Mouse (Mus musculus): ENCODE measurements at regions not wholly inside any gene's neighbourhood (a gene's known extent, or its start where the extent isn't known, plus 50 kb on each side); places are given as distances from the start of the nearest gene placed in this dataset.

DNA sequence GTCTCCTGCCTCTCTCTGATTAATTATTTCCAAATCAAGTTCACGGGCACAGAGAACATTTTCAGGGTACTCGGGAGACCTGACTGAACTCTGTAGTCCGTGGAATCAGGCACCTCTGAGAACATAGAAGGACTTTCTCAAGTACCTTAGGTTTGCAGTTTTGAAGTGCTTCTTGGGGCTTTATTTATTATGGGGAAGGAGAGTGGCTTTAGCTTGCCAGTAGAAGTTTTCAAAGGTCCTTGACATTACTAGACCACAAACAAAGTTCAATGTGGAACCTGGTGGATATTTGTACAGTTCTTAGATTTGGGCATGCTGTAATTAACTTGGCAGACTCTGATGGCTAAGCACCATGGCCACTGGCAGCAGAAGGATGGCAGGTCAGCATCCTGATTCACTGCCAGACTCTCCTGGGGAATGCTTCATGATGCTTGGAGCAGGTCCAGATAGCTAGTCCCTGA is 853.5 kb downstream of the Adgrl2 start:
- ATAC-seq: no peak

DNA sequence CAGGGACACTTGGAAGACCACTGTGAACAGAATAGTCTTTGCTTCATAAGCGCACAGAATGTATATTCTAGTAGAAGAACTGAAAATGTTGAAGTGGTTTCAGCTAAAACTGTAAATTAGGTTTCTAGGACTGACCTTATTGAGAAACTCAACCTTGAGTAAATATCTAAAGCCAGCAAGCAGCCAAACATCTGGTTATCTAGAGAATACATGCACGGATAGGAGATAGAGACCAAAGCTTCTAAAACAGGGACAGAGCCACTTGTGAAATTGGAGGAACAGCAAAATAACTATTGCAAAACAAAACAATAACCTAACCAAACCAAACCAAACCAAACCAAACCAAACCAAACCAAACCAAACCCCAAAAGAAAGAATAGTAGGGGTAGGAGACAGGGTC is 855.7 kb downstream of the Adgrl2 start:
- ATAC-seq: no peak

GRCm38 (mm10) chr3:148115576-148115975 is 874.8 kb downstream of the Adgrl2 start:
- no peak for ATAC-seq

DNA sequence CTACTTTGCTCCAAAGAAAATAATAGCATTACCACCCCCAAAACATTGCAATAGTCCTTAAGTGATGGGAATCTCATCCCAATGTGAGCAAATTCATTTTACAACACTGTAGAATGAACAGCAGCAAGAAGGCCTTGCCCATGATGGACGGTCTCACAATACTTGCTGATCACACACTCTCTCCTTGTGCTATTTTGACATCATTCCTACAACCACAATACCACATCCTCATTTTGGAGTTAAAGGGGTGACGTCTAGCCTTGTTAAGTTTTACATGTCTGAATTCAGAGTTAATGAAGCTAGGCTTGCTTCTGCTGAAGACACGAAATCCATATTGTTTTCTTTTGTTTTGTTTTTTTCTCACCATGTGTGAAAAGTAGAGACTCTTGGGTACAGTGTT is 878.2 kb downstream of the Adgrl2 start:
- no peak for ATAC-seq

- no peak for ATAC-seq
These were observed 883.3 kb downstream of the Adgrl2 start for GRCm38 (mm10) chr3:148107031-148107430.

GRCm38 (mm10) chr3:148093930-148094329 is 896.4 kb downstream of the Adgrl2 start:
- no peak for ATAC-seq

GRCm38 (mm10) chr3:148075841-148076240 is 914.5 kb downstream of the Adgrl2 start:
- ATAC-seq: no peak

GRCm38 (mm10) chr3:148066701-148067100 is 923.7 kb downstream of the Adgrl2 start:
- ATAC-seq: no peak

DNA sequence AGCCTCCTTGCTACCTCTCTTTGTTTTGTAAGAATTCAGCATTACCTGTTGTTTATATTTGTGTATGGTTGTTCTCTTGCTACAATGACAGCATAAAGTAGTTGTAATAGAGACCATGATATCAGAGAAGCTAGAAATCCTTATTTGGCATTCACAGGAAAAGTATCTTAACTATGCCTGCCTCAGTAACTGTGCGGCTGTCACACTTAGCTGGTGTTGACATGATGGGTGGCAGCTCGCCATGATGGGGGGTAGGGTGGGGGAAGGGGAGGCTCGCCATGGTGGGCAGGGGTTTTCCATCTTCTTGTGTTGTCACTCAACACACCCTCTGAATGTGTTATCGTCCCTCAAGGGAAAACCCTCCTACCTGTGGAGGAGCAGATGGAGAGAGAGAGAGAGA is 934.3 kb downstream of the Adgrl2 start:
- ATAC-seq: no peak

DNA sequence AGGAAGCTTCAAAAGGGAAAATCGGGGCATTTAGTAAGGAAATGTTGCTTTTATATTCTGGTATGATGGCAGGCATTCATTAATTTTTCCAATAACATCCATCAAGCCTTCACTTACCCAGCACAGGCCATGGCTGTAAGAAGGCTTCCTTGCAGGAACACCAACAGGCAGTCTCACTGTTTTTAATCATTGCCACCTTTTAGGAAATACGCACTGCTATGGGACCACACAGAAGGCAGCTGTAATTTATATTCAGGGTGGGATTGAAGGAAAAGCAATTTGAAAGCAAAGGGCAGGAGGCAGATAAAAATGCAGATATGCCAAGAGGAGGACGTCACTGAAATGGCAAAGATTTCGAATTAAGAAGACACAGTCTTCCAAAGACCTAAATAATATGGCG is 937.8 kb downstream of the Adgrl2 start:
- ATAC-seq: no peak

DNA sequence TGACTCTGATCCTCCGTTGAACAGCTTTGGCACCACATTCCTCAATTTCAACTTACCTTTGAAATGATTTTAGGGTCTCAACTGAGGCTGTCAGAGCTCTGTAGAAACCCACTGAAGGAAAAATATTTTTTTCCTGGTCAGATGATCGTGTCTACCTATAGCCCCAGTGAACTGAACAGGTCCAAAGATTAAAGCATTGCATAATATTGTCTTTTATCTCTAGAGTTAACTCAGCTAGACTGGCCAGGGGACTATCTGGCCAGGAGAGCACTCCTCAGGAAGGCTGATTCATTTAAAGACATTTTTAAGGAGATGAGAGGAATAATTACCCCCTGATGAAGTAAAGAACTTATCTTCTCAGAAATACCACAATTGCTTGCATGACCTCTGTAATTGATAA is 942.1 kb downstream of the Adgrl2 start:
- ATAC-seq: no peak

- ATAC-seq: no peak
These were observed 957.8 kb downstream of the Adgrl2 start for GRCm38 (mm10) chr3:148032532-148032931.

DNA sequence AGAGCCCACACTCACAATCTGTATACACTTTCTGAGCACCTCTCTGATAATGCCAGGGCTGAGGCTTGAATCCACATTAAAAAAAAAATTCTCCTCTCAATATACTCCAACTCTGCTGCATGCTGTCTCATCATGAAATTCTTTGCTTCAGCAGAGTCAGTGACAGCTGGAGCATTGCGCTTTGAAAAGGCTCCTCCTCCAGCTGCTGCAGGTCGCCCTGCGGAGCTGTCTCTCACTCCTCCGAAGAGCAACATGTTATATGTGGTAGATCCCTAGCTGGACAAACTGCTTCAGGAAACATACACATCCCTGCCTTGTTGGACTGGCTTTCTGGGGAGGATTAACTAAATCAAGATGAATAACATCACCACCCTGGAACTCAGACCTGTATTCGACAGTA is 984.5 kb downstream of the Adgrl2 start:
- ATAC-seq: no peak

DNA sequence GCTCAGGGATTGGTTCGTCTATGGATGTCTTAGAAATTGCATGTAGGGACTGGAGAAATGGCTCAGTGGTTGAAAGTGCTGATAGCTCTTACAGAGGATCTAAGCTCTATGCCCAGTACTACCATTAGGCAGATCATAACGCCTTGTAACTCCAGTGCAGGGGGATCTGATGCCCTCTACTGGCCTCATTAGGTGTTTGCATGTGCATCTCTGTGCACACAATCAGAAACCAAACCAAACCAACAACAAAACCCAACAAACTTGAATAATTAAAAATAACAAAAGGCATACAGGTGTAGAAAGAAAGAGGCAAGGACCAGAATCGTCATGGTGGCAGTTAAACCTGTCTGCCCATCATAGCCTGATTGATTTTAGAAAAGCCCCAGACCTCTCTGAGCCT is 986.3 kb downstream of the Adgrl2 start:
- no peak for ATAC-seq

- no peak for ATAC-seq
These were observed 990.9 kb downstream of the Adgrl2 start for GRCm38 (mm10) chr3:147999330-147999953.

DNA sequence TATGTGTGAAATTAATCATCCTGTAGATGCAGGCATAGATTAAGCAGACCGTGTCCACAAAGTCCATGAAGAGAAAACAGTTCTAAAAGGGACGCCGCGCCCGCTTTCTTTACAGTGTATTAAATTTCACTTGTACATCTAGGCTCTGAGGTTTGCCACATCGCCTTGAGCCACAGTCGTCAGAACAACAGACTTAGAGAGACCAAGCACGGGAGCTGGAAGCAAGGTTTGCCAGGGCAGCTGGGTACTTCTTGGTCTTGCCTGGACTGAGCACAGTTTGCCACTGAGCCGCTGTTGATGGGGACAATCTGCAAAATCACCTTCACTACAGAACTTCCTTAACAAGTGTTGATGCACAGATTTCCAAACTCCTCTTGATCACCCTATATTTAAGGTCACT is 998.6 kb downstream of the Adgrl2 start:
- no peak for ATAC-seq

DNA sequence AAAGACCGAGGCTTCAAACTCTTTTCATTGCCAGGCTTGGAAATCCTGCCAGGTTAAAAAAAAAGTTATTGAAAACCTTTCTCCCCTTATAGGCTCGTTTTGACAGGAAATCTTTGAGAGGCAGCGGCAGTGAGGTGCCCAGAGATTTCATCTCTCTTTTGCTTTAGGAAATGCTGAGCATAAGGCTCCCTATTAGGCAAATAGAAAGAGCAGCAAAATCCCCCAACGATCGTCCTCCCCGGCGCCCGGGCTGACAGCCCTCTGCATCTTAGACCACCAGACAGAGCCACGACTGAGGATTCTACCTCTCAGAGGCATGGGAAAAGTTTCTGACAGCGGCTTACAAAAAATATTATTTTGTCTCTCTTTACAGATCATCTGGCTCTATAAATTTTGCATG is 999.5 kb downstream of the Adgrl2 start:
- ATAC-seq: no peak

GRCm38 (mm10) chr3:147982831-147983230 is 1007.5 kb downstream of the Adgrl2 start:
- no peak for ATAC-seq

- ATAC-seq: no peak
These were observed 1008.7 kb downstream of the Adgrl2 start for GRCm38 (mm10) chr3:147981621-147982020.

DNA sequence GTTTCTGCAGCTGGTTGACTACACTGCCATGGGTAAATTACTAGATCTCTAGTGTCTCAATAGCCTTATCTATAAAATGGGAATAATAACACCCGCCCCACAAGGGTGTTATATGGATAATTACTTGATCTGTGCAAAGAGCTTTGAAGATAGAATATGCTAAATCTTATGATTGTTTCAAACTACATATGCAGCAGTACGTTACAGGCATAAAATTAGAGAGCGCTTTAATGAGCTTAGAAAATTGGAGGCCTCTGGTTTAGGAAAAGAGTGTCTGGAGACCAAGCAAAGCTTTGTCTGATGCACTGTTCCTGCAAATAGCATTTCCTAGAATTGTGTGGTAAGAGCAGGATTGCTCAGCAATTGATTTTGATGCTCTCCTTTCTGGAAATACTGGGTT is 1013.8 kb downstream of the Adgrl2 start:
- ATAC-seq: no peak

GRCm38 (mm10) chr3:147976069-147976468 is 1014.3 kb downstream of the Adgrl2 start:
- no peak for ATAC-seq

DNA sequence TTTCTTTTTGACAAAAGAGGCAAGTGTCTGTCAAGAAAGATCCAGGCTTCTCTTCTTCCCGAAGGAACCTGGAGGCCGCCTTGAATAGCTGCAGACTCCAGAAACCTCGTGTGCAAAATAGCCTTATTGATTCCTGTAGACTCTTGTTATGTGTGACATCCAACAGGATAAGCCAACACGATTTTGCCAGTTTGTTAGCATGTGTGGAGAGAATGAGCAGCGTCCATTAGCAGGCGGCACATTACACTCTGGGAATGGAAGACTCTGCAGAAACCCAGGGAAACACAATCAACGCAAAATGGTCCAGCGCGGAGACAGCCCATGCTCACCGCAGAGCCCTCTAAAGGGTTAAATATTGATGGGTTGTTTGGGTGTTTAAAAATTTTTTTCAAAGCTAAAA is 1014.9 kb downstream of the Adgrl2 start:
- ATAC-seq: no peak

GRCm38 (mm10) chr3:147974515-147974914 is 1015.8 kb downstream of the Adgrl2 start:
- no peak for ATAC-seq

GRCm38 (mm10) chr3:147968271-147968670 is 1022.1 kb downstream of the Adgrl2 start:
- no peak for ATAC-seq

DNA sequence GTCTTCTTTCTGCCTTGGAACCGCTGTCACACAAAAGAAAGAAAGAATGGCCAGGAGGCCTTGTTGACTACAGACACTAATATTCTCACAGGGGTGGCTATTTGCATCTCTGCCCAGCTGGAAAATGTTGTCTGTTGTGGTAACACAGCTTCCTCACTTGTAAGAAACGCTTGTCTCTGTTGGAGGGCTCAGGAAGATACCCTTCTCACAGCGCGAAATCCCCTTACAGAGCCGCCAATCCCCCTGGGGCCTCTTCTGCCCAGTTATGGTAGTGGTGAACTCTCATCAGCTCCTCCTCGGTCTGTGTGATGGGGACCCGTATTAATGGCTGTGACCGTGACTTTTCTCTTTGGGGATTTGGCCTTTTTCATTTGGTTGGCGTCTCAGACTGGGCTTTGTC is 1022.5 kb downstream of the Adgrl2 start:
- ATAC-seq: no peak
